Mouse (Mus musculus) myocyte (in vitro differentiated cells): Measurements from ENCODE around the gene Mn1. TPM values are rescaled to one million over a fixed set of nuclear protein-coding genes. Genes with fewer than 3 reads are reported as not detected.

ENCODE experiments used
- H3K27me3 ChIP-seq: one replicate; pipeline ENCODE4 v1.6.1; 2011; ENCODE audit not compliant: control insufficient read depth, insufficient read depth, insufficient read length
- H3K36me3 ChIP-seq: one replicate; pipeline ENCODE4 v1.6.1; 2011; ENCODE audit not compliant: control insufficient read depth, insufficient read depth
- H3K4me2 ChIP-seq: one replicate; pipeline ENCODE4 v1.6.1; 2011; ENCODE audit warnings: low read depth, control low read depth
- H3K4me3 ChIP-seq: one replicate; pipeline ENCODE4 v1.5.1; 2011; ENCODE audit warnings: mild to moderate bottlenecking, control low read depth, moderate library complexity
- H3K79me2 ChIP-seq: one replicate; pipeline ENCODE4 v1.6.1; 2011; ENCODE audit not compliant: control insufficient read depth, insufficient read depth
- H3ac ChIP-seq: one replicate; pipeline ENCODE4 v1.6.1; 2011; ENCODE audit not compliant: control insufficient read depth, insufficient read length
- CEBPB ChIP-seq: IDR thresholded peaks from 2 replicates; pipeline ENCODE4 v1.6.1; 2011; ENCODE audit warnings: mild to moderate bottlenecking, moderate library complexity; ENCODE audit not compliant: poor library complexity, insufficient read depth, severe bottlenecking
- E2F4 ChIP-seq: IDR thresholded peaks from one replicate; pipeline ENCODE4 v1.6.1; 2011; ENCODE audit warnings: mild to moderate bottlenecking, control low read depth, moderate library complexity; ENCODE audit not compliant: insufficient read depth
- MAX ChIP-seq: IDR thresholded peaks from one replicate; pipeline ENCODE4 v1.6.1; 2011; ENCODE audit warnings: low read depth, mild to moderate bottlenecking, control low read depth
- MYOD1 ChIP-seq, 3 experiments: IDR thresholded peaks; one replicate each; pipeline ENCODE4 v1.6.1; 2011; ENCODE audit warnings: control low read depth in 2 of 3, low read depth in 2 of 3, mild to moderate bottlenecking in 2 of 3, moderate library complexity in 1 of 3; ENCODE audit not compliant: insufficient read length in 2 of 3, control insufficient read depth in 1 of 3
- MYOG ChIP-seq, 3 experiments: IDR thresholded peaks; one replicate each; pipeline ENCODE4 v1.6.1; 2011; ENCODE audit warnings: control low read depth in 2 of 3, low read depth in 2 of 3, mild to moderate bottlenecking in 2 of 3; ENCODE audit not compliant: insufficient read length in 2 of 3, control insufficient read depth in 1 of 3, insufficient read depth in 1 of 3
- POLR2A ChIP-seq: IDR thresholded peaks from one replicate; pipeline ENCODE4 v1.6.1; 2011; ENCODE audit warnings: low read depth, mild to moderate bottlenecking, control low read depth, moderate library complexity; ENCODE audit not compliant: insufficient read length
- POLR2AphosphoS2 ChIP-seq: IDR thresholded peaks from one replicate; pipeline ENCODE4 v1.6.1; 2011; ENCODE audit warnings: low read depth, control low read depth; ENCODE audit not compliant: insufficient read length
- REST ChIP-seq: IDR thresholded peaks from one replicate; pipeline ENCODE4 v1.6.1; 2011; ENCODE audit warnings: mild to moderate bottlenecking, control low read depth, moderate library complexity; ENCODE audit not compliant: insufficient read depth, insufficient read length
- SRF ChIP-seq: IDR thresholded peaks from one replicate; pipeline ENCODE4 v1.6.1; 2011; ENCODE audit warnings: low read depth; ENCODE audit not compliant: control insufficient read depth, insufficient read length
- TCF12 ChIP-seq: IDR thresholded peaks from one replicate; pipeline ENCODE4 v1.6.1; 2011; ENCODE audit warnings: mild to moderate bottlenecking, control low read depth; ENCODE audit not compliant: poor library complexity, insufficient read depth, severe bottlenecking
- TCF3 ChIP-seq: IDR thresholded peaks from one replicate; pipeline ENCODE4 v1.6.1; 2011; ENCODE audit warnings: low read depth, control low read depth; ENCODE audit not compliant: insufficient read length
- USF1 ChIP-seq: IDR thresholded peaks from one replicate; pipeline ENCODE4 v1.6.1; 2011; ENCODE audit warnings: low read depth, mild to moderate bottlenecking, control low read depth, moderate library complexity
- polyA plus RNA-seq: library from polyadenylated mRNA; unstranded; fragments of >200 nt; fragmentation: generic; extraction: Trizol; gene quantifications from one replicate; pipeline ENCODE4 v1.2.1, GENCODE M21; 2012; ENCODE audit warnings: missing spikeins

Gene Mn1
- polyA plus RNA-seq, 1 experiment = 0.02 TPM

GRCm38 (mm10) chr5:111421424-111421823 is 4.3 kb downstream of the Mn1 start:
- Histone ChIP-seq H3K27me3 (peaks cover 79% of the 10 kb centered on the region), H3K4me2 (no peak overlapping the region), H3K79me2 (no peaks in the 10 kb centered on the region), H3K4me3 (no peak overlapping the region), H3ac (no peak overlapping the region), H3K36me3 (no peaks in the 10 kb centered on the region)
- TF ChIP-seq TCF12 = no peak
- TF ChIP-seq TCF3 = no peak
- no peak for TF ChIP-seq CEBPB
- TF ChIP-seq POLR2AphosphoS2 = no peak
- no peak for TF ChIP-seq MYOD1 (IDR thresholded peaks at IDR 0.05; ENCODE audit: control insufficient read depth in 1 of 3, insufficient read length in 2 of 3, low read depth in 2 of 3)

GRCm38 (mm10) chr5:111422058-111422800 is 5.1 kb downstream of the Mn1 start:
- TF ChIP-seq TCF12 (no peak), SRF (no peak), TCF3 (no peak), MYOD1 (IDR thresholded peaks at IDR 0.05; ENCODE audit: control insufficient read depth in 1 of 3, insufficient read length in 2 of 3, low read depth in 2 of 3) (no peak), MYOG (IDR thresholded peaks at IDR 0.05; ENCODE audit: control insufficient read depth in 1 of 3, insufficient read depth in 1 of 3, insufficient read length in 2 of 3, low read depth in 2 of 3) (no peak), CEBPB (no peak), E2F4 (no peak), REST (no peak)
- Histone ChIP-seq H3K4me3 (no peak overlapping the region), H3K36me3 (no peaks in the 10 kb centered on the region), H3ac (no peak overlapping the region), H3K4me2 (no peak overlapping the region), H3K79me2 (no peaks in the 10 kb centered on the region), H3K27me3 (peaks cover 79% of the 10 kb centered on the region)

DNA sequence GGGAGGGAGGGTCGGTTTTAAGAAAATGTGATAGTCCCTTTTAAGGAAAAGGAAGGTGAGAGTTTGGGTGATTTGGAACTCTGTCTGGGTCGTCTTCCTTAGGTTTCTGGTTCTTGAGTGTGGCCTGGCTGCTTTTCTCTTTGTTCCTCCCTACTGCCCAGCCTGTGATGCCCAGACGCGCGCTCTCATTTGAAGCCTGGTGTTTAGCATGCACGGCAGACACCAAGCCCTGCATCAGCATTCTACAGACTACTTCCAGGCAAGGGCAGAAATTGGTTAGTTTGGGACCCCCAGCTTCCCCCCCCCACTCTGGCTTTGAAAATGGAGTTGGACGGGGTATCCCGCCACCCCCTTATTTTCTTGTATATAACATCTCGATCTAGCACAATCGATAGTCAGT is 5.8 kb downstream of the Mn1 start:
- no peak overlapping the region for H3K4me2 ChIP-seq
- H3ac ChIP-seq = no peak overlapping the region
- no peaks in the 10 kb centered on the region for H3K36me3 ChIP-seq
- peaks cover 79% of the 10 kb centered on the region for H3K27me3 ChIP-seq
- H3K4me3 ChIP-seq = no peak overlapping the region
- TF ChIP-seq REST = no peak
- TF ChIP-seq USF1 = no peak
- TF ChIP-seq POLR2AphosphoS2 = no peak
- no peak for TF ChIP-seq MYOG (IDR thresholded peaks at IDR 0.05; ENCODE audit: control insufficient read depth in 1 of 3, insufficient read depth in 1 of 3, insufficient read length in 2 of 3, low read depth in 2 of 3)
- no peak for TF ChIP-seq MAX
- TF ChIP-seq CEBPB = no peak
- no peak for TF ChIP-seq SRF
- TF ChIP-seq MYOD1 (IDR thresholded peaks at IDR 0.05; ENCODE audit: control insufficient read depth in 1 of 3, insufficient read length in 2 of 3, low read depth in 2 of 3) = no peak
- TF ChIP-seq TCF3 = no peak
- TF ChIP-seq E2F4 = no peak
- no peak for TF ChIP-seq TCF12
- TF ChIP-seq POLR2A = no peak
- no peaks in the 10 kb centered on the region for H3K79me2 ChIP-seq

DNA sequence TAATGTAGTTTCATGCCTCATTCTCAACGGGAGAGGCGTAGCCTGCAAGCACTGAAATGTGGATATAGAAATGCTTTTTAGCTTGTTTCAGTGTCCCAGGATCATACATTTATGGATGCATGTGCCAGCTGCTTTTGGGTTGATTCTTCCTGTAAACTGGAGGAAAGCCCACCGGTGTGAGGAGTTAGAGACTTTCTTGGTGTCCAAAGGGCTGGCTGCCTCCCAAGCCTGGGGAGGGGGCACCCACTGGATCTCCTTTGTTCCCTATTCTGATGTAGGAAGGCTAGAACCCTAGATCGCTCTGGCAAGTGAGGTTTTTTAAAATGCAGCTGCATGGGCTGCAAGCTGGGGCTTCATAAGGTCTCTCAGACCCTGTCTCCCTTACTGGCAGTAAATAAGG is 6.5 kb downstream of the Mn1 start:
- H3K79me2 ChIP-seq = no peaks in the 10 kb centered on the region
- H3K27me3 ChIP-seq = peaks cover 79% of the 10 kb centered on the region
- H3K36me3 ChIP-seq = no peaks in the 10 kb centered on the region
- H3K4me2 ChIP-seq = no peak overlapping the region
- TF ChIP-seq USF1 (no peak), CEBPB (no peak), E2F4 (no peak), MYOG (IDR thresholded peaks at IDR 0.05; ENCODE audit: control insufficient read depth in 1 of 3, insufficient read depth in 1 of 3, insufficient read length in 2 of 3, low read depth in 2 of 3) (no peak), POLR2AphosphoS2 (no peak), MAX (no peak), REST (no peak), POLR2A (no peak), SRF (no peak), TCF12 (no peak)
- H3K4me3 ChIP-seq = no peak overlapping the region
- no peak overlapping the region for H3ac ChIP-seq

DNA sequence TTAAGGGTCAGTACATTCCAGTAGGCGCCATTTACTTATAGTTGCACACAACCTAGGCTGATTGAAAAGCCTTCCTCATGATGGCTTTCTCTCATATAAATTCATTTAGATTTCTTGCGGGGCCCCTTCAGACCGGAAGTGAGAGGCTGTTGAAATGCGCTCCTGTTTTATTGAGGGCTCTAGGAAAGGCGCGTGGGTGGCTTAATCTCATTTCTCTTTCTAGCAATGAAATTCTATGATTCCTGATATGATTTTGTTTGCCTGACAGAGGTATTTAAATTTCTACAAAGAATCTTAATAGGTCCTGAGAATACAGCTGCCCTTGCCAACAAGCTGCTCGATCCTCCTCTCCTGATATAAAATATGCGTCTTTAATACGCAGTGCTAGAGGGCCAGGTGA is 8.7 kb downstream of the Mn1 start:
- TF ChIP-seq MYOG (IDR thresholded peaks at IDR 0.05; ENCODE audit: control insufficient read depth in 1 of 3, insufficient read depth in 1 of 3, insufficient read length in 2 of 3, low read depth in 2 of 3) = no peak
- TF ChIP-seq SRF = no peak
- Histone ChIP-seq H3K4me3 (no peak overlapping the region), H3K36me3 (no peaks in the 10 kb centered on the region), H3ac (no peak overlapping the region), H3K27me3 (peaks cover 78% of the 10 kb centered on the region), H3K4me2 (no peak overlapping the region), H3K79me2 (no peaks in the 10 kb centered on the region)
